Comparison of ENCODE assay signal across 18 mouse cellular contexts in the genomic region with DNA sequence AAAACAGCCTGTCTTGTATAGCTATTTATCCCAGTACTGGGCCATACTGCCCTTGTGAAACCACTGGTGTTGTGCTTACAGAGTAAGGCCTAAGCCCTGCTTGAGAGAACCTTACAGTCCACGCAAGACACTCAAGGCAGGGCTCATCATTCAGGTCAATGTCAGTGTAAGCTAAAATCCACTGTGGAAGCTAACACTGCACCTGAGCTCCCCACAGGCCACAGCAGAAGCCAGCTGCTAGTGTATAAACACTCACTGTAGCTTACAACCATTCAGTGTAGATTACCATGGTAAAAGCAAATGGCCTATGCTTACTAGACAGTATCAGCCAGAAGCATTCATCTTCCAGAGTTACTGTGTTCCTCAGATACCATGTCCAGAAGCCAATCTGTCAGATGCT.
DNase-seq lines count a peak whose midpoint lies in the region; ATAC-seq lines count a peak whose summit lies in the region.
"Had no signal": no experiment of that assay in that cellular context is flagged by ENCODE, and none has a peak within 500 bp of the region (broad histone marks: within the 10 kb centered on the region; RNA-seq: fewer than 3 reads in every experiment).

No protein-coding gene starts in this region.

- H3K27ac ChIP-seq in heart, embryonic 10.5 days: no peak overlapping the region
- no peak overlapping the region for H3K27ac ChIP-seq in heart, embryonic 11.5 days (ENCODE audit: low read depth, low read length)
- 0 out of 2 replicates have a peak overlapping the region, but pooled peaks have one; percentile 2 for H3K27ac ChIP-seq in brown adipose tissue, adult 24 weeks (replicated peaks; ENCODE audit: low read depth, low read length)
- H3K27ac ChIP-seq: embryonic facial prominence, embryonic 10.5 days; embryonic facial prominence, embryonic 12.5 days; forebrain, embryonic 13.5 days; forebrain, embryonic 15.5 days had no signal

- 88% methylated on average over 1 of the region's 1 CpGs for WGBS in heart, embryonic 10.5 days
- 79% methylated on average over 1 of the region's 1 CpGs for WGBS in heart, embryonic 11.5 days (ENCODE audit: insufficient replicate concordance)

- H3K36me3 ChIP-seq in heart, embryonic 10.5 days: no peaks in the 10 kb centered on the region
- no peaks in the 10 kb centered on the region for H3K36me3 ChIP-seq in heart, embryonic 11.5 days (ENCODE audit: control insufficient read depth, insufficient read depth, low read length)
- H3K36me3 ChIP-seq: embryonic facial prominence, embryonic 10.5 days; embryonic facial prominence, embryonic 12.5 days; forebrain, embryonic 15.5 days had no signal

- no peak for ATAC-seq in heart, embryonic 11.5 days (replicated peaks; ENCODE audit: insufficient number of reproducible peaks, low FRiP score, low TSS enrichment)
- ATAC-seq: forebrain, embryonic 13.5 days; forebrain, embryonic 15.5 days had no signal

- no peaks in the 10 kb centered on the region for H3K9me3 ChIP-seq in heart, embryonic 10.5 days
- no peaks in the 10 kb centered on the region for H3K9me3 ChIP-seq in heart, embryonic 11.5 days (replicated peaks; ENCODE audit: control insufficient read depth, low read length)
- H3K9me3 ChIP-seq: embryonic facial prominence, embryonic 10.5 days; embryonic facial prominence, embryonic 12.5 days; forebrain, embryonic 13.5 days; forebrain, embryonic 15.5 days had no signal

- no peaks in the 10 kb centered on the region for H3K27me3 ChIP-seq in heart, embryonic 10.5 days (ENCODE audit: insufficient read depth, poor library complexity, severe bottlenecking)
- H3K27me3 ChIP-seq in heart, embryonic 11.5 days (ENCODE audit: control insufficient read depth, insufficient read depth, low read length): no peaks in the 10 kb centered on the region
- H3K27me3 ChIP-seq: embryonic facial prominence, embryonic 12.5 days; forebrain, embryonic 13.5 days; forebrain, embryonic 15.5 days had no signal

- peak; percentile 84 for DNase-seq in heart, adult 11 months
- DNase-seq in heart, postnatal 10 days: no peak
- DNase-seq in heart, embryonic 10.5 days (ENCODE audit: low spot score): peak; percentile 61
- no peak for DNase-seq in ovary, adult 18-20 months (ENCODE audit: low spot score)
- DNase-seq: adrenal gland, adult 2 months; adrenal gland, postnatal 10 days; adrenal gland, postnatal 25 days; cerebellum, adult 11-12 months; cerebellum, adult 2 months; cerebellum, adult 9-10 months; cerebellum, postnatal 10 days; cerebellum, postnatal 25 days had no signal

- peaks cover 7% of the 10 kb centered on the region; the same call in 1 of the 2 replicates for H3K4me1 ChIP-seq in heart, embryonic 10.5 days
- H3K4me1 ChIP-seq in heart, embryonic 11.5 days (ENCODE audit: control insufficient read depth, insufficient read depth, low read length): no peaks in the 10 kb centered on the region
- peaks cover 25% of the 10 kb centered on the region for H3K4me1 ChIP-seq in brown adipose tissue, adult 24 weeks (ENCODE audit: control insufficient read depth, insufficient read depth, insufficient read length, low read length)
- H3K4me1 ChIP-seq: forebrain, embryonic 15.5 days had no signal

- H3K4me2 ChIP-seq in heart, embryonic 11.5 days: no peak overlapping the region
- H3K4me2 ChIP-seq: embryonic facial prominence, embryonic 12.5 days; forebrain, embryonic 13.5 days; forebrain, embryonic 15.5 days had no signal

- H3K4me3 ChIP-seq in heart, embryonic 10.5 days: no peak overlapping the region
- H3K4me3 ChIP-seq in heart, embryonic 11.5 days (ENCODE audit: low read depth, low read length): no peak overlapping the region
- H3K4me3 ChIP-seq in brown adipose tissue, adult 24 weeks (ENCODE audit: insufficient read depth, low read depth, low read length): no peak overlapping the region
- H3K4me3 ChIP-seq: embryonic facial prominence, embryonic 10.5 days; embryonic facial prominence, embryonic 12.5 days; forebrain, embryonic 13.5 days; forebrain, embryonic 15.5 days had no signal

- intact Hi-C loops in heart, postnatal 10 days (cut with DNase I): no loop called here

- H3K9ac ChIP-seq in heart, embryonic 11.5 days (ENCODE audit: low read depth, low read length): no peak overlapping the region
- H3K9ac ChIP-seq: embryonic facial prominence, embryonic 12.5 days; forebrain, embryonic 13.5 days; forebrain, embryonic 15.5 days had no signal

Comparison
In these comparisons a context has a peak if more than half of its experiments do, and no peak if none do; other contexts are left out.
1. DNase-seq: peak in heart, adult 11 months (single experiment) and heart, embryonic 10.5 days (single experiment); none in heart, postnatal 10 days (0 of 2) and ovary, adult 18-20 months (single experiment).